Mouse (Mus musculus): ENCODE data around the gene Lamtor2.

Gene Lamtor2

DNA sequence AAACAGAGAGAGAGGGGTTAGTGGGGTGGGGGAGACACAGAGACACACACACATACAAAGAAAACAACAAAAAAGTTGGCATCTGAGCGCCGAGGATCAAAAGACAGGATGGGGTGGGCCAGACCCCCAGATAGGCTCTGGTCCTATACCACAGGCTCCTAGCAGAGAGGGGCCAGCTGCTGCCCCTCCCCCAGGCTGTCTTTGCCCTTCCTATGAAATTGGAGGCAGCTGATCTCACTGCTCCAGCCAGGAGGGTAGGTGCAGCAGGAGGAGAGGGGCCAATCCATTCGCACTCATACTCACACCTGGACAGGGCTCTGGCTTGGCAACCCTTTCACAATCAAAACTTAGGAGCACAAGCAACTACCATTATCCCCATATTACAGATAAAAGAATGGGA lies 43.6 kb downstream of the Lamtor2 start:
- intact Hi-C loops (cut with DNase I) = no loop called here

- intact Hi-C loops (cut with DNase I) = no loop called here
These were observed 47.1 kb downstream of the Lamtor2 start for GRCm38 (mm10) chr3:88505765-88506164.

GRCm38 (mm10) chr3:88505081-88505480 lies 47.8 kb downstream of the Lamtor2 start:
- intact Hi-C loops (cut with DNase I) = no loop called here

DNA sequence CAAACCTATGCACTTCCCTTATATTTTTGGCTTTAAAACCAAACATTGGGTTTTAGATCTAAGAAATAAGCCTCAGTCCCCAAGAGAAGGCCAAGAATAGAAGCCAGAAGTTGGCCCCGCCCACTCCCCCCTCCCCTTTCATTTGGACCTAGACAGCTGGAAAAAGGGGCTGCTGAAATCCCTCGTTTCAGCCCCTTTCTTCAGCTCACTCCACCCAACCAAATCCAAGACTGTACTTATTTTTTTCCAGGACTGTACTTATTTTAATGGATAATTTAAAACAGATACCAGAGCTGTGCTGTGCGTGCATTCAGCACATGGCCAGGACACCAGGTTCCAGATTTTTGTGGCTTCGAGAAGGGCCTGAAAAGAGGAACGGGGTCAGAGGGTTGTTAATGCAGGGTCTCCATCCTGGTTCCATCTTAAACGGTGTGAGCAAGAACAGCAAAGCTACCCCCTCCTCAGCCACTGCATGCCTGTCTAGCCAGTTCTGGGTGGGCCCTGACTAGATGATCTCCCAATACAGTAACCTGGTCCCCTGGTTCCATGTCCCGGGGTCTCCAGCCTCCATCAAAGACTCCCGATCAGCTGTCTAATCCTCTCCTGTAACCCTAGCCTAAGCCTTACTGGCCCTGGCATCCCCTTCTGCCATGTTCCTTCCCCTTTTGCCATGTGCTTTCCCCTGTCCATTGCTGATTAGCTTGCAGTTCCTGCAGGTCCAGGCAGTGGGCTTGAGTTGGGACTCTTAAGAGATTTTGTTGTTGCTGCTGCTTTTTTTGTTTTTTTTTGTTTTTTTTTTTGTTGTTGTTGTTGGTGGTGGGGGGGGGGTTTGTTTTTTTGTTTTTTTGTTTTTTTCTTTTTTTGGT lies 48.8 kb downstream of the Lamtor2 start:
- intact Hi-C loops (cut with DNase I) = no loop called here

GRCm38 (mm10) chr3:88503505-88503863 lies 49.4 kb downstream of the Lamtor2 start:
- intact Hi-C loops (cut with DNase I) = no loop called here

DNA sequence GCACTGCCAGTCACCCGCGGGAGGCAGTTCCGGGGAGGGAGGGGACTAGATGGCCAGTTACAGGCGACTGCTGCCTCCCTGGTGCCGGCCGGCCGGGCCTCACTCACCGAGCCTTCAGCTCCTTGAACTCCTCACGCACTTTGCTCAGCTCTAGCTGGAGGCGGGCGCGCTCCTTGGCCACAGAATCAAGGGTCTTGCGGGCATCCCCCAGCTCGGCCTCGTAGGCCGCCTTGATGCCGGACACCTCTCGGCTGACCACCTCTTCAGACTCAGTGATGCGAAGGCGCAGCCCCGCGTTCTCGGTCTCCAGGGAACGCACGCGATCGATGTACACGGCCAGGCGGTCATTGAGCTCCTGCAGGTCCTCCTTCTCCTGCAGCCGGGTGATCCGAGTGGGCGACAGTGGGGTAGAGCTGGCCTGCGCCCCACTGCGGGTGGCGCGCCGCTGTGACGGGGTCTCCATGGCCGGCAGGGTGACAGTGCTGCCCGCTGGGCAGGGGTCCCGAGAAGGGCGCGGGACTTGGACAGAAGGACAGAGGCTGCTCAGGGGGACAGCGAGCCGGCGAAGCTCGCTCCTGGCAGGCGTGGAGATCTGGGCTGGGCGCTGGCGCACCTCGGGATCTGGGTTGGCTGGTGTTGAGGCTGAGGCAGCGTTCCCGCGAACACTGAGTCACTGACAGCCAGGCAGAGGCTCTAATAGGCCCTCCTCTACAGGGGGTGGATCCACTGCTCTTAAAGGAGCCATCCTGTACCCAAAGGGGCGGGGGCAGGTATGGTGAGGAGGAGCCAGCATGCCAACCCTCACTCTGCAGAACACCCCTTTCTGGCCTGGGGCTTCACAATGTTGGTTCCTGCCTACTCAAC lies 50.0 kb downstream of the Lamtor2 start:
- intact Hi-C loops (cut with DNase I) = no loop called here

- intact Hi-C loops (cut with DNase I) = no loop called here
These were observed 50.8 kb downstream of the Lamtor2 start for GRCm38 (mm10) chr3:88502031-88502571.

GRCm38 (mm10) chr3:88501366-88502030 lies 51.4 kb downstream of the Lamtor2 start:
- intact Hi-C loops (cut with DNase I) = no loop called here

DNA sequence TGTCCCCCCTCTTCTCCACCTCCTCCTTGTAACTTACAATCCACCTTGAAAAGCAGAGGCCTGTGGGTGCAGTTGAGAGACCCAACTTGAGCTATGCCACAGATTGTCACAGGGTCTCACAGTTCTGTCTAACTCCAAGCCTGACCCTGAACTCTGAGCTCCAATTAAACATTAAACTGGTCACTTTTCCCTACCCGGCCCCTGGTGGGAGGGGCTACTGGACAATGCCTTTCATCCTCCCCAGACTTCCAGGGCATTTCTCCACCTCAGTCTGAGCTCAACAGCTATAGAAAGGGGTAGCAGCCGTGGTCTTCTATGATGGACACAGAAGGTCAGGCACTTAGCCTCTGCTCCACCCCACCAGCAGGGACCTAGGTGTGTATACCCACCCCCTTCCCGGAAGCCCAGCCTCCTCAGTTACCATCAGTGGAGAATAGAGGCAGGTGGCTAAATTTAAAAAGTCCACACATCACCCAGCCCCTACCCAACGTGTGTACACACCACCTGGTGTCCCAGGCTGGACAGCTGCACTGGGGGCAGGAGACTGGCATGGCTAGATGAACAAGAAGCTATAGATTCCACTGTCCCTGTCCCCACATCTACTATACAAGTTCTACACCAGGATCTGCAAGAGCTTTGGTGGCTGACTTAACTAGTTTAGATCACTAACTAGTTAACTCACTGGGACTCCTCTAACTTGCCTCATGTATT lies 52.1 kb downstream of the Lamtor2 start:
- intact Hi-C loops (cut with DNase I) = no loop called here

DNA sequence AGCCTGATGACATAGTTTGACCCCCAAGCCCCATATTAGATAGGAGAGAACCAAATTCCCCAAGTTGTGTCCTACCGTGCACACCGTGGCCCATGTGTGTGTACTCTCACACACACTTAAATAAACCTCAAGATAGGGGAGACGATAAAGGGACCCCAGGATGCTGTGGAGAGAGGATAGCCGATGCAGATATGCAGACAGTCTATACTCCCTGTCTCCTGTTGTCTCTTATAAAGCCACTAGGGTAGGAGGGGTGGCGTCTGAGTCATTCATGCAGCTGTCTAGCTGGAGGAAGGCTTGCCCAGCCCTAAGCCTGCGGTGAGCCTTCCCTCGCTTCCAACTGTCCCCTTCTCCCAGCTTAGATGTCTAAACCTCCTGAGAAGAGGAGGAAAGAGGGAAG lies 52.8 kb downstream of the Lamtor2 start:
- intact Hi-C loops (cut with DNase I) = no loop called here

Small RNA genes lying within 50 kb of the gene (microRNA-seq; reads per million reads assigned to microRNA genes)
- gene Mir1905 = 0 reads per million in 2 experiments

Data from adrenal gland (tissue).